Mouse (Mus musculus) embryo, embryonic 11 days (tissue): ENCODE measurements around the gene Inka1.

Experiments used
- DNase-seq: peaks from one replicate; pipeline ENCODE4 v3.0.0-alpha.2; 2015

Gene Inka1

DNA sequence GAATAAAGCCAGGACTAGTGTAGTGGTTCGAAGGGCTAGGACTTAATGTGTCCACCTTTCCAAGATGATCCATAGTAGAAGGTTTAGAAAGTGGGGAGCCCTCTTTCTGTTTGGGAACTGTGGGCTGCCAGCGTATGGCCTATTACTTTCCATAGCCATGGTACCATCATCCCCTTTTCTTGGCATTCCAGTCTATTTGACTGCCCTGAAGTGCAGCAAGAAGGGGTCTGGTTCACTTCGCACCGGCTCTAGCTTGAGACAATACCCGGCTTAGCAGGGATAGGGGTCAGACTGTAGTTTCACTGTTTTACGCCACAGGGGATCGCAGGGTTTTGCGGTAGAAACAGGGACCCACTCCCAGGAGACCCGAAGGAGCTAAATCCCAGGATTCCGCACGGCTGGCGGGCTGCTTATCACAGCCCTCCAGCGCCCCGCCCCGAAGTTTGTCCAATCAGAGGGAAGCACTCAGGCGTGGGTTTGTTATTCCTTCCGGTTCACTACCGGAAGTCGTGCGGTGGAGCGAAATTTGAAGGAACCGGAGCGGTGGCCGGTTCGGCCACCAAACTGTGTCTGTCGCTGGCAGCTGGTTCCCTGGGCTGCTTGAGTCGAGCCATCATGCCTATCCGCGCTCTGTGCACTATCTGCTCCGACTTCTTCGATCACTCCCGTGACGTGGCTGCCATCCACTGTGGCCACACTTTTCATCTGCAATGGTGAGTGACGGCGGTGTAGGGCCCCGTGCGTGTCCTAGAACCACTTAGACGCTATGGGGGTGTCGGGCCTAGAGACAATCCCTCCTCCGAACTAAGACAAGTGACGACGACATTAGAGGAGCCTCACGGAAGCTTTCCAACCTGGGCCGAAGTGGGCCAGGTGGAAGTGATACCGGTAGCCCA is 35.0 kb downstream of the Inka1 start:
- DNase-seq, result peak; percentile 97

DNA sequence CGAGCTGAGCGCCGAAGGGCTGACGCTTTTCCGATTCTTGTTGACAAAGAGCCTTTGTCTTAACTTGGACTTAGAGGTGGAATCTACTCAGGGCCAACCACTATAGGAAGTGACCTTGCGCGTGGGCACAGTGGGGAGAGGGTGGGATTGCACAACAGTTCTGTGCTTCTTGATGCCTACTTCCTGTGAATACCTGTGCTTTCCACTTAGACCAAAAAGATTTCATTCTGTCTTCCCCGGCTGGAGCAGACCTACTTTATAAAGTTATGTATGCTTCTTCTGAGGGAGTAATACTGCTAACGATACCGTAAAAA is 35.8 kb downstream of the Inka1 start, which contains the start of gene Traip:
Gene Traip (plus strand): TSS at position 215 of the 314 bp plus-strand sequence.
- no peak for DNase-seq

DNA sequence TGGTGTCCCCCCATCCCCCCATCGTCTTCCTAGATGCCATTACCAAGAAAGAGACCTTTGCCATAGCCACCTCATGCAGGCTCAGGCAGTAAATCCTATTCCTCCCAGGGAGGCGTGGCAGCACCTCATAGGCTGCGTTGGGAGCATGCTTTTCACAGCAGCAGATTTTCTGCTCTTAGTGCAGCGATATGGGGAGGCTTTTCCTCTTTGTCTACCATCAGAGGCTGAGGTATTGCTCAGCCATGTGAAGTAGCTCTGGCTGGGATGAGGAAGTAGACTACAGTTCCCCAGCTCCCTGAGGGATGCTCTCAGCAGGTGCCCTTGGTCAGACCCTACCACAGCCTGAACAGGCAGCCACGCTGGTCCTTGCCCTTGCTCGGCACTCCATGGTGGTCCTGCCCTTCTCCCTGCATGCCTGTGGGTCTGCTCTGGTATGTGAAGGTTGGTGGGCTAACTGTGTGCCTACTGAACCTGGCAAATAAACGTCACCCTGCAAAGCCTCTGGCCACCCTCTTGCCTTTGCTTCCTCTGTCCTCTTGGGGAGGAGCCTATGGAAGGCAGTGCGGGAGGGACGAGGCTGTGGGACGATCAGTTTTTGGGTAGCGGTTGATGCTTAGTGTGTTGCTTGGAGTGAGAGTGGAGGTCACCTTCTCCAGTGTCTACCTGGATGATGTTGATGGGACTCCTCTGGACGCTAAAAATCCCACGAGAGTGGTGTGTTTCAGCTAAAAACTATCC is 36.3 kb downstream of the Inka1 start:
- DNase-seq, result no peak

GRCm38 (mm10) chr9:107947241-107948194 is 38.2 kb downstream of the Inka1 start:
- DNase-seq, result no peak

DNA sequence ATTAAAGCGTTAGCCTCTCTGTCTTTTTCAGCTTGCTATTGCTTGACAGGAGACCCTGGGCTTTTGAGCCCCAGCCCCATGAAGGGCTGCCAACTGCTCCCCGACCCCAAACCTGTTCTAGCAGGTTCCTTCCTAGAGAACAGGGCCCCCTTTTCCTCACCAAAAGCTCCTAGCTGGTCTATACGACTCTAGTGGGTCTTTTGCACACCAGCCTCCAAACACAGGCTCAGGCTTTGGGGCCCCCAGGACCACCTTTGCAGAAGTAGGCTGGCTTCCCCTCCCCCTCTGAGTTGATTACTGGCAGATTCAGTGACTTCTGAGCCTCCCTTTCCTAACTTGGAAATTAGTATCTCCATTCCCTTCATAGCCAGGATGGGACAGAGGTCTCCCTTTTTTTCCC is 48.8 kb downstream of the Inka1 start:
- peak; percentile 5 for DNase-seq

DNA sequence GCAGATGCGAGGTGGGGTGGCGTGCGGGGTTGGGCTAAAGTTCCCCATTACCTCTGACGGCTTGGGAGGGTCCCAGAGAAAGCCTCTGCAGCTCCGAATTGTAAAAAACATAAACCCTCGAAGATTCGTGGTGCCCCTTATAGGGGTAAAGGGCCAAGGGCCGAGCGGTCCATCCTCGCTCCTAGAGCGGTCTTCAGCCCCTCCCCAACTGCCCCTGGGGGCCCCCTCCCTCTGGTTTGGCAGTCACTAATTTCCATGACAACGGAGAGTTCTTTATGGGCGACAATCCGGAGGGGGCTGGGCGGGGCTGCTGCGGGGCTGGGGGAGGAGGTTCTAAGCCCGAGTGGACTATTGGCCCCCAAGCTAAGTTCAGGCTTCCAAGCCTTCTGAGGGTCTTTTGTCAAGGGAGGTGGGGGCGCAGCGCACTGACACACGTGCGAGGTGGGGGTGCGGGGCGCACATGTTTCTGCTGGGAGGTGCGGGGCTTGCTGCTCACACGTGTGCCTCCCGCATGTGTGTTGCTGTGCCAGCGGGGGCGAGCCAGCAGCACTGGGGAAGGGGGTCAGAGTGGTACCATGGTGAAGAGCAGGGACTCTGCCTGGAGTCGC is 49.4 kb downstream of the Inka1 start:
- peak; percentile 51 for DNase-seq

GRCm38 (mm10) chr9:107935790-107936214 is 49.9 kb downstream of the Inka1 start:
- peak; percentile 70 for DNase-seq

DNA sequence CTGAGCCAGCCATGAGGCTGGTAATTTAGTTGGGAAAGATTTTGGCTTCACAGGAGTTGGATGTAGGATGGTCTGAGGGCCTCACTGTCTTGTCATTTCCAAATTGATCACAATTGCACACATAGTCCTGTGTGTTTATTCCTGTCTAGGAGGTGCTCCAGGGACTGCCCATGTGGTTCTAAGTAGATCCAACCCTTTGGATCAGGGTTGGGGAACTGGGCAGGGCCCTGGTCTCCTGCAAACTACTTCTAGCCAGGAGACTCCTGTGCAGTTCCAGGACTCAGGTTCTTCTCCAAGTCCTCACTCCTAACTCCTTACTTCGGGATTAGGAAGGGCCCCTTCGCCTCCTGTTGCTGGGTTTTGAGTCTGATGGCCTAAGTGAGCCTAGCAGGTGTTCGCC is 50.3 kb downstream of the Inka1 start, which contains the start of gene Camkv:
Gene Camkv (plus strand): TSS at position 301 of the 400 bp plus-strand sequence.
- DNase-seq, result no peak
